Mouse (Mus musculus) erythroblast, embryonic 14.5 days (primary cell): Measurements from ENCODE around the gene Tmem200b. TPM values are rescaled to one million over a fixed set of nuclear protein-coding genes. Genes with fewer than 3 reads are reported as not detected.

Experiments
- H3K27me3 ChIP-seq: 2 replicates; pipeline ENCODE4 v1.6.1; 2012; ENCODE audit warnings: inconsistent platforms; ENCODE audit not compliant: control insufficient read depth
- H3K36me3 ChIP-seq: 2 replicates; pipeline ENCODE4 v1.6.1; 2012; ENCODE audit warnings: mild to moderate bottlenecking, inconsistent platforms; ENCODE audit not compliant: control insufficient read depth
- H3K4me1 ChIP-seq: 2 replicates; pipeline ENCODE4 v1.6.1; 2012; ENCODE audit warnings: inconsistent platforms; ENCODE audit not compliant: control insufficient read depth
- H3K4me3 ChIP-seq: replicated peaks from 2 replicates; pipeline ENCODE3; 2012; ENCODE audit warnings: moderate library complexity, mild to moderate bottlenecking, inconsistent platforms
- H3K9me3 ChIP-seq: 2 replicates; pipeline ENCODE4 v1.6.1; 2012; ENCODE audit warnings: low read length, inconsistent platforms, mixed read lengths; ENCODE audit not compliant: control insufficient read depth
- GATA1 ChIP-seq: IDR thresholded peaks from 2 replicates; pipeline ENCODE4 v1.6.1; 2012; ENCODE audit warnings: low read length, inconsistent platforms, mixed read lengths
- TAL1 ChIP-seq: IDR thresholded peaks from 3 replicates; pipeline ENCODE4 v1.6.1; 2012; ENCODE audit warnings: low read length, inconsistent platforms, mixed read lengths
- polyA plus RNA-seq: library from polyadenylated mRNA; stranded (reverse); fragments of >175 nt; gene quantifications from 2 replicates; pipeline ENCODE4 v1.2.3, GENCODE M21; 2012

The Tmem200b gene
- not detected in 2 replicates for polyA plus RNA-seq

GRCm38 (mm10) chr4:131921461-131922346 lies at the start of gene Tmem200b:
Tmem200b (plus strand) TSS chr4:131921771.
- Histone ChIP-seq H3K4me3 (peak within 1 kb of the TSS; percentile 42), H3K4me1 (peaks cover 25% of the 10 kb centered on the region), H3K9me3 (peaks cover 17% of the 10 kb centered on the region), H3K36me3 (peaks cover 62% of the 10 kb centered on the region), H3K27me3 (peaks cover 78% of the 10 kb centered on the region)
- TF ChIP-seq GATA1 = no peak
- no peak for TF ChIP-seq TAL1

- peak overlapping the region; percentile 99 for H3K4me3 ChIP-seq
- peaks cover 68% of the 10 kb centered on the region for H3K4me1 ChIP-seq
- TF ChIP-seq TAL1 = no peak
- TF ChIP-seq GATA1 = no peak
- peaks cover 51% of the 10 kb centered on the region for H3K36me3 ChIP-seq
- H3K27me3 ChIP-seq = no peaks in the 10 kb centered on the region
- H3K9me3 ChIP-seq = no peaks in the 10 kb centered on the region
Measured at GRCm38 (mm10) chr4:131872672-131873292, 48.8 kb upstream of the Tmem200b start.

GRCm38 (mm10) chr4:131873293-131874168 lies 48.0 kb upstream of the Tmem200b start, which contains the start of gene Srsf4:
Srsf4 (plus strand) TSS chr4:131873617.
- H3K4me1 ChIP-seq = peaks cover 65% of the 10 kb centered on the region
- no peak for TF ChIP-seq GATA1
- TF ChIP-seq TAL1 = no peak

DNA sequence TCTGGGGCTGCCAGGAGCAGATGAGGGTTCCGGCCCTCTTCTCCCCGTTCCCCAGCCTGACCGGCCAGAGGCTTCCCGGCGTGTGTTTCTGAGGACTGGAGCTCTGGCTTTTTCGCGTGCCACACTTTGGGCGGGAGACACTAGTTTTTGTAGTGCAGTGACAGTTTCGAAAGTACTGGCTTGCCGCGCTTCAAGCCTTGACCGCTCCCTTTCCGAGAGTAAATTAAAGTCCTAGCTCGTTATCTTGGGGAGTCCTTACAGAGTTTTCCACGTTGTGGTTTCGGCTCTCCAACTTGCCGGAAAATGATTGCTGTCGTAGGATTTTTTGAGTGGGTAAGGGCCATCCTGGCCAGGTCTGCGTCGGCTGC lies 47.4 kb upstream of the Tmem200b start:
- Histone ChIP-seq H3K27me3 (no peaks in the 10 kb centered on the region), H3K4me1 (peaks cover 62% of the 10 kb centered on the region), H3K36me3 (peaks cover 50% of the 10 kb centered on the region), H3K4me3 (peak overlapping the region; percentile 99), H3K9me3 (no peaks in the 10 kb centered on the region)
- TF ChIP-seq GATA1 (peak; percentile 26), TAL1 (no peak)

More at GRCm38 (mm10) chr4:131873293-131874168, 48.0 kb upstream of the Tmem200b start, which contains the start of gene Srsf4:
- Histone ChIP-seq H3K4me3 (peak within 1 kb of the TSS; percentile 99), H3K9me3 (no peaks in the 10 kb centered on the region), H3K27me3 (no peaks in the 10 kb centered on the region), H3K36me3 (peaks cover 51% of the 10 kb centered on the region)

- no peaks in the 10 kb centered on the region for H3K9me3 ChIP-seq
- TF ChIP-seq GATA1 = peak; percentile 1
- no peak for TF ChIP-seq TAL1
- H3K36me3 ChIP-seq = peaks cover 49% of the 10 kb centered on the region
- peak overlapping the region; percentile 99 for H3K4me3 ChIP-seq
- no peaks in the 10 kb centered on the region for H3K27me3 ChIP-seq
- H3K4me1 ChIP-seq = peaks cover 61% of the 10 kb centered on the region
Measured at GRCm38 (mm10) chr4:131874567-131874966, 47.0 kb upstream of the Tmem200b start.

- Histone ChIP-seq H3K4me1 (peaks cover 61% of the 10 kb centered on the region), H3K9me3 (no peaks in the 10 kb centered on the region), H3K27me3 (no peaks in the 10 kb centered on the region), H3K4me3 (peak overlapping the region; percentile 99), H3K36me3 (peaks cover 51% of the 10 kb centered on the region)
- TF ChIP-seq TAL1 (no peak), GATA1 (no peak)
Measured at GRCm38 (mm10) chr4:131875242-131875641, 46.3 kb upstream of the Tmem200b start.

DNA sequence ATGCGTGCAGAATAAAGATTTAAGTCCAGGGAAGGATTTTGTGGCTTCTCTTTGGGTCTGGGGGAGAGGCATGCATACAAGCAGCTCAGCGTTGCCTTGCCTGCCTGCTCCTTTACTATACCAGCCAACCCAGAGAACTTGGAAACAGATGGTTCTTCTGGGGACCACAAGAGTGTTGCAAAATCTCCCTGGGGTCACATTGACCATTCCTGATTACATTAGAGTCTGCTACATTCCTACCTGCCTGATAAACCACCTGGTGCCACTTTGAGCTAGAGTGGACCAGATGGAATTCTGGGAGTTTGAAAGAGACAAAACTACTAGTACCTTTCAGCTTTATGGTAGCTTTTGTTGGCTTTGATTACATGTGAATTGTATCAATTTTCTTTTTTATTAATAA lies 44.7 kb upstream of the Tmem200b start:
- H3K4me3 ChIP-seq = peak overlapping the region; percentile 1
- no peaks in the 10 kb centered on the region for H3K27me3 ChIP-seq
- H3K9me3 ChIP-seq = no peaks in the 10 kb centered on the region
- H3K36me3 ChIP-seq = peaks cover 55% of the 10 kb centered on the region
- peaks cover 59% of the 10 kb centered on the region for H3K4me1 ChIP-seq
- no peak for TF ChIP-seq TAL1

- no peak for TF ChIP-seq GATA1
- no peak for TF ChIP-seq TAL1
- Histone ChIP-seq H3K9me3 (no peaks in the 10 kb centered on the region), H3K4me3 (no peak overlapping the region), H3K36me3 (peaks cover 81% of the 10 kb centered on the region), H3K27me3 (no peaks in the 10 kb centered on the region), H3K4me1 (peaks cover 56% of the 10 kb centered on the region)
Measured at GRCm38 (mm10) chr4:131879692-131880091, 41.9 kb upstream of the Tmem200b start.

- no peaks in the 10 kb centered on the region for H3K27me3 ChIP-seq
- no peak overlapping the region for H3K4me3 ChIP-seq
- H3K4me1 ChIP-seq = peaks cover 52% of the 10 kb centered on the region
- no peaks in the 10 kb centered on the region for H3K9me3 ChIP-seq
- TF ChIP-seq GATA1 (no peak), TAL1 (no peak)
- H3K36me3 ChIP-seq = peaks cover 86% of the 10 kb centered on the region
Measured at GRCm38 (mm10) chr4:131881306-131881705, 40.3 kb upstream of the Tmem200b start.
